In genomic region chr19:48630671-48631327, GRCm38 (mm10) we compare ENCODE assay signal across 17 mouse cellular contexts.
DNase-seq lines count a peak whose midpoint lies in the region; ATAC-seq lines count a peak whose summit lies in the region.
"Had no signal": no experiment of that assay in that cellular context is flagged by ENCODE, and none has a peak within 500 bp of the region (broad histone marks: within the 10 kb centered on the region; RNA-seq: fewer than 3 reads in every experiment).

No protein-coding gene starts in this region.

- no peaks in the 10 kb centered on the region for H3K9me3 ChIP-seq in kidney, embryonic 16.5 days (ENCODE audit: low read length)
- no peaks in the 10 kb centered on the region for H3K9me3 ChIP-seq in neural tube, embryonic 11.5 days (ENCODE audit: control insufficient read depth, low read length)
- H3K9me3 ChIP-seq: forebrain, embryonic 13.5 days; heart, embryonic 12.5 days; limb, embryonic 15.5 days; stomach, embryonic 15.5 days had no signal

- no peaks in the 10 kb centered on the region for H3K36me3 ChIP-seq in kidney, embryonic 16.5 days (ENCODE audit: insufficient read depth, low read length)
- H3K36me3 ChIP-seq in neural tube, embryonic 11.5 days (ENCODE audit: control insufficient read depth, insufficient read depth, low read length) = no peaks in the 10 kb centered on the region
- H3K36me3 ChIP-seq: heart, embryonic 12.5 days; limb, embryonic 15.5 days; stomach, embryonic 15.5 days had no signal

- 40% methylated on average over 6 of the region's 6 CpGs for WGBS in kidney, embryonic 16.5 days
- 42% methylated on average over 6 of the region's 6 CpGs for WGBS in neural tube, embryonic 11.5 days

- H3K4me3 ChIP-seq in kidney, embryonic 16.5 days (ENCODE audit: low read length) = no peak overlapping the region
- no peak overlapping the region for H3K4me3 ChIP-seq in neural tube, embryonic 11.5 days (ENCODE audit: low read depth, low read length)
- H3K4me3 ChIP-seq: forebrain, embryonic 13.5 days; heart, embryonic 12.5 days; limb, embryonic 15.5 days; stomach, embryonic 15.5 days had no signal

- H3K27ac ChIP-seq in kidney, embryonic 16.5 days (ENCODE audit: low read length) = no peak overlapping the region
- H3K27ac ChIP-seq in neural tube, embryonic 11.5 days (ENCODE audit: low read depth, low read length) = no peak overlapping the region
- H3K27ac ChIP-seq: forebrain, embryonic 13.5 days; kidney, postnatal 0 days; limb, embryonic 15.5 days; stomach, embryonic 15.5 days had no signal

- H3K9ac ChIP-seq in kidney, embryonic 16.5 days (replicated peaks; ENCODE audit: low read length) = no peak overlapping the region
- H3K9ac ChIP-seq in neural tube, embryonic 11.5 days (ENCODE audit: low read length) = no peak overlapping the region
- H3K9ac ChIP-seq: forebrain, embryonic 13.5 days; heart, embryonic 12.5 days; limb, embryonic 15.5 days; liver, postnatal 0 days; stomach, embryonic 15.5 days had no signal

- ATAC-seq in kidney, embryonic 16.5 days (ENCODE audit: low FRiP score, low TSS enrichment) = peak; percentile 46; the same call in 1 of the 2 replicates
- peak; percentile 53; the same call in 1 of the 2 replicates for ATAC-seq in neural tube, embryonic 11.5 days (ENCODE audit: insufficient read depth, low FRiP score, low TSS enrichment)
- ATAC-seq: forebrain, embryonic 13.5 days; liver, postnatal 0 days had no signal

- no peaks in the 10 kb centered on the region for H3K27me3 ChIP-seq in kidney, embryonic 16.5 days (ENCODE audit: insufficient read depth, low read length)
- H3K27me3 ChIP-seq in neural tube, embryonic 11.5 days (ENCODE audit: control insufficient read depth, insufficient read depth, low read length) = no peaks in the 10 kb centered on the region
- H3K27me3 ChIP-seq: forebrain, embryonic 13.5 days; heart, embryonic 12.5 days; limb, embryonic 15.5 days; stomach, embryonic 15.5 days had no signal

- no peak overlapping the region for H3K4me2 ChIP-seq in kidney, embryonic 16.5 days (replicated peaks; ENCODE audit: low read depth, low read length)
- H3K4me2 ChIP-seq in neural tube, embryonic 11.5 days (ENCODE audit: low read depth) = no peak overlapping the region
- H3K4me2 ChIP-seq: forebrain, embryonic 13.5 days; heart, embryonic 12.5 days; limb, embryonic 15.5 days; stomach, embryonic 15.5 days had no signal

- no peak for DNase-seq in kidney, adult 18-20 months
- DNase-seq in ZHBTc4 (ENCODE audit: low read depth, low spot score) (peak; percentile 38), adipocyte (ENCODE audit: low spot score) (no peak)
- DNase-seq in embryo, embryonic 9.5 days (ENCODE audit: extremely low spot score) = peak; percentile 15
- DNase-seq in neural tube, embryonic 11.5 days (ENCODE audit: low spot score) = peak; percentile 27
- DNase-seq in thymus, postnatal 36 days = no peak
- DNase-seq: cerebellum, postnatal 36 days; layer of hippocampus, postnatal 36 days; liver, postnatal 0 days; lung, postnatal 36 days; thymus, adult 2 months had no signal

- peaks cover 9% of the 10 kb centered on the region; the same call in 1 of the 2 replicates for H3K4me1 ChIP-seq in kidney, embryonic 16.5 days (ENCODE audit: insufficient read depth, low read length)
- no peaks in the 10 kb centered on the region for H3K4me1 ChIP-seq in neural tube, embryonic 11.5 days (ENCODE audit: control insufficient read depth, insufficient read depth, low read length)
- H3K4me1 ChIP-seq: heart, embryonic 12.5 days; limb, embryonic 15.5 days; stomach, embryonic 15.5 days had no signal

Comparison
In these comparisons a context has a peak if more than half of its experiments do, and no peak if none do; other contexts are left out.
1. DNase-seq: peak in ZHBTc4 (single experiment), embryo, embryonic 9.5 days (single experiment) and neural tube, embryonic 11.5 days (single experiment); none in kidney, adult 18-20 months (single experiment), adipocyte (single experiment) and thymus, postnatal 36 days (0 of 2).